Mouse (Mus musculus) testis, adult 2 months (tissue): ENCODE results near the gene Maco1. TPM values are rescaled to one million over a fixed set of nuclear protein-coding genes. Genes with fewer than 3 reads are reported as not detected.

Experiments used
- H3K27ac ChIP-seq: fragments of 200-500 bp; 2 replicates; pipeline ENCODE4 v1.5.1; 2012; ENCODE audit warnings: low read depth, low read length; ENCODE audit not compliant: control insufficient read depth, insufficient read depth
- H3K27me3 ChIP-seq: fragments of 200-500 bp; 2 replicates; pipeline ENCODE4 v1.6.1; 2012; ENCODE audit warnings: mild to moderate bottlenecking, low read length, moderate library complexity; ENCODE audit not compliant: control insufficient read depth, insufficient read depth
- H3K36me3 ChIP-seq: fragments of 200-500 bp; 2 replicates; pipeline ENCODE4 v1.6.1; 2012; ENCODE audit warnings: mild to moderate bottlenecking, low read length; ENCODE audit not compliant: control insufficient read depth, insufficient read depth
- H3K4me1 ChIP-seq: fragments of 200-500 bp; 2 replicates; pipeline ENCODE4 v1.6.1; 2012; ENCODE audit warnings: low read length; ENCODE audit not compliant: control insufficient read depth, insufficient read depth
- H3K4me3 ChIP-seq: fragments of 200-500 bp; 2 replicates; pipeline ENCODE4 v1.5.1; 2012; ENCODE audit warnings: low read depth, mild to moderate bottlenecking, low read length, moderate library complexity, mixed read lengths; ENCODE audit not compliant: control insufficient read depth
- CTCF ChIP-seq: fragments of 200-500 bp; IDR thresholded peaks from 2 replicates; pipeline ENCODE4 v1.5.1; 2012; ENCODE audit warnings: low read depth, mild to moderate bottlenecking, inconsistent platforms, low read length, moderate library complexity; ENCODE audit not compliant: control insufficient read depth, insufficient read depth, insufficient replicate concordance
- POLR2A ChIP-seq: fragments of 200-500 bp; IDR thresholded peaks from 2 replicates; pipeline ENCODE4 v1.6.1; 2012; ENCODE audit warnings: low read depth, mild to moderate bottlenecking, inconsistent platforms, low read length, moderate library complexity; ENCODE audit not compliant: control insufficient read depth
- polyA plus RNA-seq: library from polyadenylated mRNA; depleted of rRNA; stranded (reverse); fragments of >200 nt; gene quantifications from 2 replicates; pipeline ENCODE4 v1.2.3, GENCODE M21; 2012

The Maco1 gene
- polyA plus RNA-seq, 1 experiment: 15.7 TPM

DNA sequence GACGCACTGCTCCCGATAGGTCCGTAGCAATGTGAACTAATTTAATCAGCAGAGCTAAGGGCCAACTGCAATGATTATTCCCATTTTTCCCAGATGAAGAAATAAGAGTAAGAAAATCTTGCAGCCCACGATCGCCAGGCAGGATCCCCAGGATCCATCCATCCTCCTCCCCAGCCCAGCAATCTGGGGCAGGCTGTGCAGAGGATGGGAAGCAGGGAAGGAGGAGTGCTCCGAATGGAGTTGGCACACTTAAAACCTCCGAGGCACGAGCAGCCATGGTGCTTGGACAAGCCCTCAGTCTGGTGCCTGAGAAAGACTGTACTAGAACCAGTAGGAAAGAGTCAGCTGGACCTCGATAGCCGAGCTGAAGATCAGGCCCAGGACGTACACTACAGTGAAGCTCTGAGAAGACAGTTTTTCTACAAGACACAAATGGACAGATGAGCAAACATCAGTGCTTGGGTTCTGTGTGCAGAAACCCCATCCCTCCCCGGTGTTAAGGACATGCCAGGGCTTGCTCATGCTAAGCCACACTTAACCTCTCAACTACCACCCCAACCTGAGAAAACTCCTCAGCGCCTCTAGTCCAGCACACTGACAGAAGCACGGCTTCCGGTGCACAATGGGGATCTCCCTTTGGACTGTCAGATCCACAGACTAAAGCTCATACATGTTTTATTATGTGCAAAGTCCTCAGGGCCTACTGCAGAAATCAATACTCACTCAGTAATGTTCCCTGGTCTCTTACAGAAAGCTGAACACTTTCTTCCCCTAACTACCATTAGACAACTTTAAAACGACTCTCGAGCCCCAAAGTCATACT, 39.5 kb downstream of the Maco1 start:
- Histone ChIP-seq H3K4me3 (no peak overlapping the region), H3K27me3 (no peaks in the 10 kb centered on the region), H3K4me1 (peaks cover 2% of the 10 kb centered on the region; the same call in 1 of the 2 replicates), H3K36me3 (peaks cover 3% of the 10 kb centered on the region), H3K27ac (peak overlapping the region; percentile 37; the same call in 1 of the 2 replicates)
- TF ChIP-seq POLR2A: no peak
- TF ChIP-seq CTCF: no peak

DNA sequence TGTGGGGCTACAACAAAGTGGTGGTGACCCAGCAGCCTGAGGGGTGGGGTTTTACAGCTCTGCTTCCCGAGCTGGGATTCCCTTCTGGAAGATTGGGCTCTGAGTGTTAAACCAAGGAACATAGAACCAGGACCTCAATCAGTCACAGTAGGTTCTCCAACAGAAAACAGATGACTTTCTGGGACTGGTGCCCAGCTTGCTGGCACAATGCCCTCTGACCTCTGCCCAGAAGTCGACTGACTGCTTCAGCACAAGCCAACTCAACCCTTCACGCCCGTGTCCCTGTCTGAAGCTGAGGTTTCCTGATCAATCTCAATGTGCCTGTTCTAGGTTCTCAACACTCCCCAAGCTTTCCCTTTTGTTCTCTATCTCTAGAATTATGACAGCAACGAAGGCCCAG, 48.4 kb downstream of the Maco1 start:
- Histone ChIP-seq H3K27me3 (no peaks in the 10 kb centered on the region), H3K4me1 (no peaks in the 10 kb centered on the region), H3K4me3 (no peak overlapping the region), H3K27ac (no peak overlapping the region), H3K36me3 (no peaks in the 10 kb centered on the region; the same call in 1 of the 2 replicates)
- no peak for TF ChIP-seq POLR2A

- no peak for TF ChIP-seq CTCF
Measured at GRCm38 (mm10) chr4:134802765-134803164, 50.4 kb downstream of the Maco1 start.

GRCm38 (mm10) chr4:134802155-134802554, 51.0 kb downstream of the Maco1 start:
- H3K27ac ChIP-seq: no peak overlapping the region
- TF ChIP-seq POLR2A (no peak), CTCF (no peak)
- H3K27me3 ChIP-seq: no peaks in the 10 kb centered on the region
- H3K4me1 ChIP-seq: no peaks in the 10 kb centered on the region
- H3K4me3 ChIP-seq: no peak overlapping the region
- no peaks in the 10 kb centered on the region for H3K36me3 ChIP-seq

More at GRCm38 (mm10) chr4:134802765-134803164, 50.4 kb downstream of the Maco1 start:
- H3K36me3 ChIP-seq: no peaks in the 10 kb centered on the region
- no peak overlapping the region for H3K4me3 ChIP-seq
- no peaks in the 10 kb centered on the region for H3K4me1 ChIP-seq
- no peaks in the 10 kb centered on the region for H3K27me3 ChIP-seq
- no peak overlapping the region for H3K27ac ChIP-seq

GRCm38 (mm10) chr4:134800693-134801092, 52.5 kb downstream of the Maco1 start:
- H3K27ac ChIP-seq: no peak overlapping the region

GRCm38 (mm10) chr4:134800098-134800497, 53.0 kb downstream of the Maco1 start:
- Histone ChIP-seq H3K4me1 (no peaks in the 10 kb centered on the region), H3K27me3 (no peaks in the 10 kb centered on the region), H3K4me3 (no peak overlapping the region), H3K27ac (no peak overlapping the region), H3K36me3 (no peaks in the 10 kb centered on the region)
- TF ChIP-seq CTCF: no peak
- no peak for TF ChIP-seq POLR2A

More at GRCm38 (mm10) chr4:134800693-134801092, 52.5 kb downstream of the Maco1 start:
- H3K27me3 ChIP-seq: no peaks in the 10 kb centered on the region
- no peaks in the 10 kb centered on the region for H3K36me3 ChIP-seq
- no peaks in the 10 kb centered on the region for H3K4me1 ChIP-seq
- TF ChIP-seq CTCF (no peak), POLR2A (no peak)
- H3K4me3 ChIP-seq: no peak overlapping the region

DNA sequence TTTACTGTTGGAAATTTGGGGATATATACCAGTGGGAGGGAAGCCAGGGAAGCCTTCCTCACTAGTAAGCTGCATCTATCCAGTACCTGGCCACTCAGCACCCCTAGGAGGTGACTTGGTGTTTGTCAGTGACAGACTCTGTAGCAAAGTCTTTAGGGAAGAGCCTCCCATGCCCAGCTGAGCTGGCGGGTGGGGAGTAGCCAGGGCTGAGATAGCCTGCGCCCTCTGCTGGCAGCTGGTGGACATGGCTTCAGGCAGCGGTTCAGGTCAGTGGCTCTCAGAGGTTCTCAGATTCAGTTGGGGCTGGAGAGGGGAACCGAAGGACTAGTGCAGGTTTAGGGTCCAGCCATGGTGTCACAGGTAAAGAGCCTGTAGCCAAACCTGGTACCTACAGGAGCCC, 53.9 kb downstream of the Maco1 start:
- no peaks in the 10 kb centered on the region for H3K27me3 ChIP-seq
- no peak for TF ChIP-seq POLR2A
- TF ChIP-seq CTCF: peak; percentile 86
- H3K4me3 ChIP-seq: no peak overlapping the region
- H3K36me3 ChIP-seq: no peaks in the 10 kb centered on the region
- H3K27ac ChIP-seq: no peak overlapping the region
- H3K4me1 ChIP-seq: no peaks in the 10 kb centered on the region

GRCm38 (mm10) chr4:134798861-134799260, 54.3 kb downstream of the Maco1 start:
- TF ChIP-seq POLR2A: no peak
- TF ChIP-seq CTCF: no peak
- Histone ChIP-seq H3K27me3 (no peaks in the 10 kb centered on the region), H3K27ac (no peak overlapping the region), H3K4me1 (no peaks in the 10 kb centered on the region), H3K4me3 (no peak overlapping the region), H3K36me3 (no peaks in the 10 kb centered on the region)
